Mouse (Mus musculus): ENCODE measurements around the gene Pax5.

DNA sequence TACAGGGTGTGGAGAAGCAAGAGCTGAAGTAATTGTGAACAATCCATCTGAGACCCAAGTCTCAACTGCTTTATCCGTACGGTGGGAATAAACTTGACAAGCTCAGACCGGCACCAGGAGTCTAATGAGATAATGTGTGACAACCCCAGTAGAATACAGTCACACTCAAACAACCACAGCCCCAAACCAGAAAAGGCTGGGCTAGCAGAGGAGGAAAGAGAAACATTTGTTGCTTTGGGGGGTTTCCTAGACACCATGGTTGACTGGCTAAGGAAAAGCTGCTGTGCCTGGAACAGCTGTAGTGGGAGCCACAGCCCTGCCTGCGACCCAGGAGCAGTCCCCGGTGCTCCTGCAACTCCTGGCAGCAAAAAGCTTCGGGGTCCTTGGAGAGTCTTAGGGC is 219.4 kb downstream of the Pax5 start:
- TF ChIP-seq CTCF (IDR thresholded peaks at IDR 0.05; ENCODE audit: control insufficient read depth, insufficient read depth, low read length), result no peak
- no peak for TF ChIP-seq POLR2A (IDR thresholded peaks at IDR 0.05; ENCODE audit: borderline replicate concordance, control insufficient read depth, low read depth, low read length)

All from bone marrow, adult 2 months (tissue).